Mouse (Mus musculus) thymus, postnatal 4 days (tissue): ENCODE data around the gene Cdc14a.
"Not testable (repeated sequence)": the region's sequence is repeated elsewhere in the genome, so short reads cannot be mapped to it uniquely, and the experiment has no call there.

Source experiments
- DNase-seq: peaks from one replicate; pipeline ENCODE4 v3.0.0; 2021

The Cdc14a gene

DNA sequence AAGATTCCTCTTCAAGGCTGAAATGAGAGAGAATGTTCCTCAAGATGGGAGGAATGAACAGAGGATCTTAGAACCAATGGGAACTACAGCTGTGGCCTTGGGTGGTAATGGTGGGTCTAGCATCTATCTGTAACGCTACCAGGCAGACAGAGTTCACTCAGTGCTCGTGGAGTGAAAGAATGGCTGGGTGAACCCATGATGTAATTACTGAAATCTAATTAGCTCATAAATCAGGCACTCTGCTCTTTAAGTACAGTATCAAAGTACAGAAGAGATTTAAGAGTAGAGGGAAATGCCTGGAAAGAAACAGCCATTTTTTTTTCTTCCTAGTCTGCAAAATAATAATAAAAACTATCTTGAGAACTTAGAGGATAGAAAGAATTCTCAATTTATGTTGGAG is 57.7 kb downstream of the Cdc14a start:
- DNase-seq, result no peak

DNA sequence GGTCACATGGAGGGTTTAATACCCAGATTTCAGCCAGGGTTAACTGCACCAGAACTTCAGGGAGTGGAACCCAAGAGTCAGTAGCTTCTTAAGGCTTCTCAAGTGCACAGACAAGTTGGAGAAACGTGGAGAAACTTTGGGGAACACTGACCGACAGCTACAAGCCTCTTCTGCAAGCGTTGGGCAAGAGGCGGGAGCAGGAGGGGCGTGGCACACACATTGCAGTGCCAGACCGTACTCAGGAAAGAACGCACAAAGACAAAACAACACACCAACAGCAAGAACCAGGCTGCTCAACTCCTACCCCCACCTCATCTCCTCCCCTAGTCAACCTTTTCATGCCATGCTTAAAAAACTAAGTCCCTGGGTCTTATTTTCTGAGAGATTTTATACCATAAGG is 61.9 kb downstream of the Cdc14a start:
- no peak for DNase-seq

DNA sequence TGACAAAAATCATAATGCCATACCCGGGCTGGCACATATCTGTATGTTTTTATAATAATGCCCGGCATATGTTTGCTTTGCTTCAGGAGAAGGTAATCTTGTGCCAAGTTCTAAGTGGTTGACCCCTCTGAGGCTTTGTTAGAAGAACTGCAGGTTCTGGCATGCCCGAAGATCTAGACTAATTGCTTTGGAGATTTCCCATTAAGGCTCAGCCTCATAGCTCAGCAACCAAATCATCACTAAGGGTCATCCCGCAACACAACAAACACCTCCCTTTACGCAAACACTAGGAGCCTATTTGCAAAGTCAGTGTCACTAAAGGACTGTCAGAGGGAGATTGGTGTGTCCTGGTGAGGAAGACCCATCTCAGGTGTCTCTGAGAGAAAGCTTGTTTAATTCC is 62.7 kb downstream of the Cdc14a start:
- DNase-seq, result no peak

DNA sequence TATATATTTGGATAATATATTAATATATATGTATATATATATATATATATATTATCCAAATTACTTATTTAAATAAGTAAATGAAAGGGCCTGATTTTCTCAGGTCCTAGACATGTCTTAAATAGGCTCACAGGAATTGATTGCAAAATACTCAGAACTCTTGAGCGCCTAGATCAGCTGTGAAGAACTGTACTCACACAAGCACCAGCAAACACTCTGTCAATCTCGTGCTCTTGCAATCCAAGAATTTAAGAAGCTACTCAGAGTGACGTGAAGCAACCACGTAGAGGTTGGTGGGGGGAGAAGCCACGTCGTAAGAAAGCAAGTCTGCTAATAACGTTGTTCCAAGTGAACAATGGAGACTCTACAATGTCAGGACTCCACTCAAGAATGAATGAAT is 66.0 kb downstream of the Cdc14a start:
- no peak for DNase-seq

DNA sequence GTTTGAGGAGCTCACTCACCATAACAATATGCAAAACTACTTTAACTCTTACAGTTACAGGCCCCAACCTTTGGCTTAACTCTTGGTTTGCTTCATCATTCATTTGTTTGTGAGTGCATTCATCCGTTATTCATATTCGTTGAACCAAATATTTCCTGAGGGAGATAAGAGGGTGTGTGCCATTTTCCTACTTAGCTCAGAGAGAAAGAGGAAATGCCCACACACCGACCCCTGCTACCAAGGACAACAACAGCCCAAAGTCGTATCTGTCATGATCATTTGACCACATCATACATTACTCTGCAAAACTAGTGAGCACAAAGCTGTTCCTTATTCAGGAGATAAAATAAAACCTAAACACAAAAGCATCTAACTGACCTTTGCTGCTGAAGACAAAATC is 66.7 kb downstream of the Cdc14a start:
- no peak for DNase-seq

DNA sequence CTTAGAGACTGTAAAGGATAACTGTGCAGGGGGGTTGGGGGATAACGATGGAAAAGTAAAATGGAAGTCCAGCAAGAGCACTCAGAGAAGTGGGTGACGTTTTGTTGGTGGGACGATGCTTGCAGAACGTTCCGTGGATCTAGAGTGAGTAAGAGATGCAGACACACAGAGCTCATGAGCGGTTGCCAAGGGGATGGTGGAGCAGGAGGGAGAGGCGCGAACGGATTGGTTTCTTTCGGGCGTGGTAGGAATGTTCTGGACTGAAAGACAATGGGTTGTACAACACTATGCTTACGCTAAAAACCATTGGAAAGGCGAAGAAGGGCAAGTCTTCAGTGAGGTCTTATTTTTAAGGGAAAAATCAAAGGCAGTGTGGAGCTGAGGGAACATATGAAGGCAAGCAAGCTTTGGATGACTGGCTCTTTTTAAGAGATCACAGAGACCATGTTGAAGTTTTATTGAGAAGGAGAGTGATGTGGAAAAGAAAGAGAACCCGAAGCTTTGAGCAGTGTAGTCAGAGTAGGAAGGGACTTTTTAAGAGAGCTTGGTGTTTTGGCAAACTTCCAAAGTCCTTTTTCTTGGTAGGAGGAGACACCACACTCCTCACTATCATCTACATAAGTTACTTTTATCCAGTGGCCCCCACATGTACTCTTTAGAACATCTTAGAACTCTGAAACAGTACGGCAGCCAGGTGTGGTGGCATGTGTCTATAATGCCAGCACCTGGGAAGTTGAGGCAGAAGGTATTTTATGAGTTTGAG is 68.6 kb downstream of the Cdc14a start:
- no peak for DNase-seq

DNA sequence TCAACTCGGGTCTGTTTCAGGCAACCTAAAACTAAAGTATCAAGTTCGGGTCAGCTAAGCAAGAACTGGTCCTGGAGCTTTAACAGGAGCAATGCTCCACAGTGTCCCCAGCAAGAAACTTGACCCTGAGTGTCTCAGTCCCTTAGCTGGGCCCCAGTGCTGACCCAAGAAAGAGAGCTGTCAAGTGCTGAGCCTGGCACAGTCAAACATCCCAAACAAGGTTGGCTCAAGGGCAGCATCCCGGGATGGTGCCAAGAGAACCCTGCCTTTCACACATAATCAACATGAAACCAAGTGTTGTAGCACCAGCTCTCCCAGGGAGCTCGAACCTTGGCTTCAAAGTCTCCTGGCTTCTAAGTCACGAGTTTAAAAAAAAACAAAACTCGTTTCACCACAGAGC is 71.3 kb downstream of the Cdc14a start:
- DNase-seq, result no peak

DNA sequence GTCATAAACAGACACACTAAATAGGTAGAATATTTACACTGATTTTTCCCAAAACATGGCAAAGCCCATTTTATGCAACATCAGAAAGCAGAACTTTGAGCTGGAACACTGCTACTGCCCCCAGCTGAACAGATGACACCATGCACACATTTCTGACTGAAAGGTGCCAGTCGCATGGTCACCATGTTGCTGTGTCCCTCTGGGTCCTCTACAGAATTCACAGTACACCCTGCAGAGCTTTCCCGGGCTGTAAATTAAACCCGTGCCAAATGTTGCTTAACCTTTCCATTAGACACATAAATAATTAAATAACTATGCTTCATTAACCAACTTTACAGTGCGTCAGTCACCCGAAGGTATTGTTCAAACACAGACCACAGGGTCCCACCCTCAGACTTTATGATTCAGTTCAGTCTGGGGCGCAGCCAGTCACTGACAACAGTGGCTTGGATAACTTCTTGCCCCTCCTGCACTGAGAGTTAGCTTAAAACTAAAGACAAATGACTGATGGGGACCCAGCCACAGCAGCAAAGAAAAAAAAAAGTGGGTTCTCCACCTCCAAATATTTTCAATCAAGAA is 73.4 kb downstream of the Cdc14a start:
- no peak for DNase-seq

DNA sequence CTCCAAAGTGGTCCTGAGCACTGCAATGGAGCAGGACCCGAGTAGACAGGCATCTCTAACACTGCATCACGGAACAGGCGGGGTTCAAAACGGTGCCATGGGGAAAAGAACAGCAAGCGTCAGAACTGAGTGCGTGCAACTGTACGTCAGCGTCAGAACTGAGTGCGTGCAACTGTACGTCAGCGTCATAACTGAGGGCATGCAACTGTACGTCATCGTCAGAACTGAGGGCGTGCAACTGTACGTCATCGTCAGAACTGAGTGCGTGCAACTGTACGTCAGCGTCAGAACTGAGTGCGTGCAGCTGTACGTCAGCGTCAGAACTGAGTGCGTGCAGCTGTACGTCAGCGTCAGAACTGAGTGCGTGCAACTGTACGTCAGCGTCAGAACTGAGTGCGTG is 76.3 kb downstream of the Cdc14a start:
- not testable (repeated sequence) for DNase-seq

DNA sequence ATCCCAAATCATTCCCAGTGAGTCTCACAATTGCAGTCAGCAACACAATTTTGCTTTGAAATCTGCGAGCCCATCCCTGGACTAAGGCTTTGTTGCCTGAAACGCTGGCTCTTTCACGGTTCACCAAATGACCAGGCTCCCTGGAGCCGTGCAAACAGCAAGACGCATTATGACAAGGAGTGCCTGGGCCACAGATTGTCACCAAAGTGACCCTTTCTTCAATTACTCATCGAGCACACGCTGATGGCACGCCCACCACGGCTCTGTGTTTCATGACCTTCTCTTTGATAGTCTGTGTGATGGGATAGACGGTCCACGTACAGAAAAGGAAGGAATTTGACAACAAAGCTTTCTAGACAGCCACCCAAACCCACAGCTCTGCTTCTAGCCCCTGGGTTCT is 78.6 kb downstream of the Cdc14a start:
- DNase-seq, result no peak

DNA sequence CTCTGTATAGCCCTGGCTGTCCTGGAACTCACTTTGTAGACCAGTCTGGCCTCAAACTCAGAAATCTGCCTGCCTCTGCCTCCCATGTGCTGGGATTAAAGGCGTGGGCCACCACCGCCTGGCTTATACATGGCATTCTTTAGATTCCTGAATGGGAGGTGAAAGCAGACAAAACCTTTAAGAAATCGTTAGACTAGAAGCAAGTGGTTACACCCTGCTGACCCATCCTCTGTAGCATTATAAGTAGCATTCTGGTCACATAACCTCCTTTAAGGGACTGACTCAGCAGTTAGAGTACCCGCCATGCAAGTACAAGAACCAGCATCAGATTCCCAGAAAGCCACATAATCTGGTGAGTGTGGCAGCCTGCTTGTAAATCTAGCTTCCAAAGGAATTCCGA is 81.6 kb downstream of the Cdc14a start:
- DNase-seq, result no peak

DNA sequence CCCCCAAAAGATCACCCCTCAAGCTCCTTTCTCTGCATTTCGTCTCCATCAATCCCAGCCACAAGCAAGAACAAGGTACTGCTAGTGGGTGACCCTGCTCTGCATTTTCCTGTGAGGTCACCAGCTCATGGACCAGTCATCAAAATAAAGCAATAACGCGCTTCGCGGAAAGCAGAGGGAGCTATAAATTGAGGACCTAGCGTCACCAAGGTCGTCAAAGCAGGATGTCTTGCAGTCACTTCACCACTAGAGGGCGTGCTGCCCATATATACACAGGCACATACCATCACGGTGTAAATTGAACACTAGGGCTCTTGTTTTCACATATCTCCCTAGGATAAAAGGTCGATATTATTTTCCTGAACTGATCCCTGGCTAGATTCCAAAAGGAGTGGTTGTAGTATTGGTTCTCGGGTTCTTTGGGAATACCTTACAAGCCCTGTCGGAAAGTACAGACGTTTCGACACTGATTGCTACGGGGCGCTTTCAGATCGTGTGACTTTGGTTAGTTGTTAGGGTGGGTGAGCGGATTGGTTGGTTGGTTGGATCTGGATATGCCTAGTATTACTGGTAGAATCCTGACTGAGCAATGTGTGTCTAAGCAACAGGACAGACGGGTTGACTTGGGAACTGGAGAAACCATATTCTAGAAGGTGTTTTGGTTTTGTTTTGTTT is 82.7 kb downstream of the Cdc14a start:
- peak; percentile 80 for DNase-seq

DNA sequence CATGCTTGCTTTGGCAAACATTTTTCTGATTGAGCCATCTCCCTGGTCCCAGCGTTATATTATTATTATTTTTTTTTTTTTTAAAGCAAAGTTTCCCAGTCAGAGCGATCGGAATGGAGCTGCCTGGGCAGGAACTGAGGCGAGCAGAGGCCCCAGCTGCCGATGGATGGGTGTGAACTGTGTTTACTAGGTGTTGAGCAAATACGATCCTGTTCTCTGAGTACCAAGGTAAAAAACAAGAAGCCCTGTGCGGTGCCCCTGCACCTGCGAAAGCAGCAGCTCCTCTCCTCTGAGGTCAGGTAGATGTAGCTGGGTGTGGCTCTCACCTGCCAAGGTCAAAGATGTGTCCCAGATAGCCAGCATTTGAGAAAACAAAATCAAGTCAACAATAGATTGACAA is 83.6 kb downstream of the Cdc14a start:
- DNase-seq, result no peak

DNA sequence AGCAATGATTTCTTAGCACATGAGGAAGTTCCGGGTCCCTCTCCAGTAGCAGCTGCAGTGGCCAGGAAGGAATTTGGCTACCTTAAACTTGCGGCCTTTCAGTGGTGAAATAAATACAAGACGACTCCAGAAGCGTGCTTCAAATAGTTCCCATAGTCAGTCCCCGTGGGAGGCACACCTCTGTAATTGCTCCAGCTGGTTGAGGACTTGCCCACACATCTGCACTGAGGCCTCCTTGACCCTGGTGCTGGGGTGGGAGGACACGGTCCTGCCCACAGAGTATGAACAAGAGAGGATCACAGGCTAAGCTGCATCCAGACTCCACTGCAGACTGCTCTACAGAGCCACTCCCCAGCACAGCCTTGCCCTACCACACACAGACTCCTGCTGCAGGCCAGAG is 85.2 kb downstream of the Cdc14a start:
- no peak for DNase-seq

DNA sequence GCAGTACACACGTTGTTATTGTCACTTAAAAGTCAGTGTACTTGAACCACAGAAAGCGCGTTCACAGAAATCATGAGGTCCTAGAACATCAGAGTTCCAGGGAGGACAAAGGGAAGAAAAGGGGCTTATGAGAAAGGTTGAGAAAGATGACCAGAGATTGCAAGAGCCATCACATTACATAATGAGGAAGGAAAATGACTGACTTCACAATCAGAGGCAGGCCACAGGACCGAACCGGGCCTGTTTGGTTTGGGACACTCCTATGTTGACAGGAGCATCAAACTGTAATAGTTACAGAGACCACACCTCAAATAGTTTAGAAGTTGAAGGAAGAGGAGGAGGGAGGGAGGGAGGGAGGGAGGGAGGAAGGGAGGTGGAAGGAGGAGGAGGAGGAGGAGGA is 86.0 kb downstream of the Cdc14a start:
- no peak for DNase-seq

DNA sequence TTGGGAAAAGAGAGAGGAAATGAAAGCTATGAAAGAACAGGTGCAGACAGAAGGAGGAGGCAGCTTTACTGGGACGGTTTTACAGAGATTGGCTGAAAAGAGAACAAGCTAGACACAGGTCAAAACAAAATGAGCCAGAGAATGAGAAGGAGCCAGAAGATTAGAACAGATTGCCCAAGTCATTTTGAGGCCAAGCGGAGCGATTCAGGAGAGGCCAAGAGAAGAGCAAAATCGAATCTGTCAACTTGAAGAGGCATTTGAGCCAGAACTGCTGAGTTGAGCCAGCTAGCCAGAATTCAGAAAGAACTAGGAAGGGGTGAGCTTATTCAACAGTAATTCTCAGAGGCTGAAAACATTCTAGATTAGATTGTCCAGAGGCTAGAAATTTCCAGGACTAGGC is 88.8 kb downstream of the Cdc14a start:
- DNase-seq, result no peak

DNA sequence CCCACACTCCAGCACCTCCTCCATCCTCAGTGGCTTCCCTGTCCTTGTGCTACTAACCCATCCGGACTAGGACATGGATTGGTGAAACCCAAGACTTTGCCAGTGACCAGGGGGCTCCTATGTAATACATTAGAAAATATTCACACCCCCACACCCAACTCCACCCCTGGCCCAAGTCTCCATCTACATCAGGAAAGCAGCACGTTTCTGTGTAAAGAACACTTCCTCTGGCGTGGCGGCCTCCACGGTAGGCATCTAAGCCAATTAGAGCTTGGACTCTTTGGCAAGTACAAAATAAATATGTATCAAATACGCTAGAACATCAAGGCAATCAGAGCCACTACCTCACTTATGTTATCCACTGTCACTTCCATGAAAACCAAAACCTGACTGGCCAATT is 90.1 kb downstream of the Cdc14a start:
- no peak for DNase-seq

DNA sequence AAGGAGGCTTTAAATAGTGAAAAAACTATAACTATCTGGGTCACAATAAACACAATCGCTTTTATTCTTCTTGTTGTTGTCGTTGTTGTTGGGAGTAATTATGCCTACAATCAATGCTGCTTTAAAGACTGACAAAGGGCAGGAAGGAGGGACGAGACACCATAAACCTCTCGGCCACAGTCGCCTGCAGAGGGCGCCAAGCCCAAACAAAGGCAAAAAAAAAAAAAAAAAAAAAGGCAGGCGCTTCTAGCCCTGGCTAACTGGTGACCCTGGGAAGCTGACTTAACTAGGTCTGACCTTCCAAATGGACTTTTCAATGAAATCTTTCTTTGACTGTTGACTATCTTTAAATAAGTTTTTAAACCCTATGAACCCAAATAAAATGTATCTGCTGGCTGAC is 90.6 kb downstream of the Cdc14a start:
- DNase-seq, result peak; percentile 79

DNA sequence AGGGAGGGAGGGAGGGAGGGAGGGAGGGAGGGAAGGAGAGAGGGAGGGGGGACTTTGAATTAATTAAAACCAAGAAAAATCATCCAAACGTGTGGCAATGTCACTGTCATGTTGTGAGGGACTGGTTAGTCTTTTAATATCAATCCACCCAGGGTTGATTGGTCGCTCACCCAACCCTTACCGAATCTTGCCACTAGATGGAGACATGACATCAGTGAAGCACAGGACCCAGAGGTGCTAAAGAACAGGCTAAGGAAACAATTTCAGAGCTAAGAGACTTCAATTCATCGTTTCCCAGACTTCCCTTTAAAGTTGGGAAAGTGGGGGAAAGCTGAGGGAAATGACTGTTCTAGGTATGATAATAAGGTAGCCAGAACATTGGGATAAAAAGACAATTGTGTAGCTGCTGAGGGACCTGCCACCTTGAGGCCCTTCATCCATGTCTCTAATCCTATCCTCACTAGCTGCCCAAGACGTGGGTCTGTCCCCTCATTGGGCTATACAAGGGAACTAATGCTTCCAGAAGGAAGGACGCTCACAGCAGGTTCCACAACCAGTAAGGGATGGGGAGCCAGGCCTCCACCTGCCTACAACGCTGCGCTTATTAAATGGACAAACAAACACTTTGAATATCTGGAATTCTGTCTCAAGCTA is 91.9 kb downstream of the Cdc14a start:
- DNase-seq, result peak; percentile 59

DNA sequence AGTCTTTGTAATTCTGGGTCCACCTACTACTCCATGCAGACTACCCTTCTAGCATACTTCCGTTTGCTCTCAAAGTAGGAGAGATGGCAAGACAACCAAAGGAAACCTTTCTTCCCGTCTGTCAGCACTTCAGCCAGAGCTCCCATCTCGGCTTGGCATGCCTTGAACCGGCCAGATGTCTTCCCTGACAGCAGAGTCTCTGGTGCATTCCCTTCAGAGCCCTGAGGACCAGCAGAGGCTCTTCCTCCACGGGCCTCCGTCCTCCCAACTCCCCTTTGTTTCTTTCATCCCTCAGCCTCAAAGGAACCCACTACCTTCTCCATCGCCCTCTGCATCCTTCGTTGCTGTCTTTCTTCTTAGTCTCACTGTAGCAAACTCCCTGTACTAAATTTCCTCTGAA is 93.9 kb downstream of the Cdc14a start:
- DNase-seq, result no peak

DNA sequence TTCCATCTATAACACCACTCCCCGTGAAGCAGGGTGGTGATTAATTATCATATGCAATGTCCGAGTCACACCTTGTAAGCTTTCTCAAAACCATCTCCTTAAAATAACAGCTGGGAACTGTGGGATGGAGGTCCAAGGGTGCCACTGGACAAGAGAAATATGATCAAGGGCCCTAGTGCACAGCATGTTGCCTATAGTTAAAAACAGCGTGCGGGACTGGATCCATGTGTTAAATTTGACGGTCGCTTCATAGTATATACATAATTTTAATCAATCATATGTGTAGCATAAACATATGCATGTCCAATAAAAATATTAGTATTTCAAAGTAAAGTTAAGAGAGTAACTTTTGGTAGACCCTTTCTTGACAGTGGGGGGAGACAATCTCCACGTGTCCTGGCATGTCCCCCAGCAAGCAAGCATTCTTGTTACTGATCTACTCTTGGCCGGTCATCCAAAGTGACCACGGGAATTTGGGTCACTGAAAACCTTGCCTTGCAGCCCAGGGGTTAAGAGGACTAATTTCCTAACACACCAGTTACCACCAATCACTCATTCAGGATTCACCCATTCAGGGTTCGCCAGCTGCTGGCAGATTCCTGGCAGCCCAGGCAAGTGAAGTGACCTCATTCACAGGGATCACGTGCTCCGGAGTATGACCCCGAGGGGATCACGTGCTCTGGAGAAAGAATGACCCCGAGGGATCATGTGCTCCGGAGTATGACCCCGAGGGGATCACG is 94.6 kb downstream of the Cdc14a start:
- DNase-seq, result no peak

DNA sequence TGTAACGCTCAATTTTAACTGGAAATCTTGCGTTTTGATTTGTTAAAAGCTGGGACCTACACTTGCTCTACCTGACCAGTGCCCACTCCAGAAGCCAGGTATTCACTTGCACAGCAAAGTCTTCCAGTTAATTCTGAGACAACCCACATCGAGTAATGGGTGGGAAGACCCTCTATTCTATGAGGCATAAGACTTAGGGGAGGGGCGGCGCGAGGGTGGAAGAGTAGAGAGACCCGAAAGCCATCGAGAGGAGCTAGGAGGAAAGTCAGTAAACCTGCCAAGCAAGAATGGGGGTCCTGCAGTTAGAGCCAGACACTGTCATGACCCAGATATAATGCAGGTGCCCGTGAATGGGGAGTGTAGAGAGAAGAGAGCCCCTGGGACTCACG is 96.2 kb downstream of the Cdc14a start:
- DNase-seq, result peak; percentile 13

DNA sequence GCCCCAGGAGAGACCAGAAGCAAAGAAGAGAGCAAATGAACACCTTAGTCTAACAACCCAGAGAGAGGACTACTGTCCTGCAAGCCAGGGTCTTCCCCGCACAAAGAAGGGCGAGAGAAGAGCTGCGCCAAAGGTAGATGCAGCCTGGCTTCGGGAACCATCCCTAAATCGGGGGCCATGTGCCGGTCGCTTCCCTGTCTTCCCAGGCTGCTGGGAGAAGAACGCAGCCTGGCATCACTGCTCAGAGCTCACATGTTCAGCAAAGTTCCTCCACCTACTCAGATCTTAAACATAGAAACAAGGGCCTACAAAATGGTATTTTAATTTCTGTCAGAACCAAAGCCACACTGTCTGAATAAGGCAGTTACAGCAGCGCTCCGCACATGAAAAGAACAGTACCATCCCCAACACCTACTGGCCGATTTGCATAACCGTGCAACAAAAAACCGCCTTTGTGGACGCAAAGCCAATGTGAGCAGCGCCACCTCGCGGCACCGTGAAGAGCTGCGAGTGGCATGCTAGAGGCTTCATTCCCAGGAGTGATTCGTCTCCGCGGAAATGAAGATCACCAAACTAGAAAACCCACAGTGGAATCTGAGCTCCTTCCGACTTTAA is 96.7 kb downstream of the Cdc14a start:
- peak; percentile 92 for DNase-seq
